Mouse (Mus musculus) liver, embryonic 11.5 days (tissue): ENCODE measurements around the gene Gpsm3. TPM values are rescaled to one million over a fixed set of nuclear protein-coding genes. Genes with fewer than 3 reads are reported as not detected.

Source experiments
- ATAC-seq: fragments of 200-750 bp; cut with Nextera tagmentation; replicated peaks from 2 replicates; pipeline ENCODE4 v1.8.0; 2017; ENCODE audit warnings: moderate number of reproducible peaks, mild to moderate bottlenecking, moderate TSS enrichment, moderate library complexity; ENCODE audit not compliant: low FRiP score
- DNase-seq: peaks from one replicate; pipeline ENCODE4 v3.0.0-alpha.2; 2017; ENCODE audit warnings: low spot score
- H3K27ac ChIP-seq: fragments of 300-500 bp; sonication (generic); 2 replicates; pipeline ENCODE4 v1.5.1; 2014; ENCODE audit warnings: mild to moderate bottlenecking, low read depth, low read length, control low read depth
- H3K27me3 ChIP-seq: fragments of 300-500 bp; sonication (generic); replicated peaks from 2 replicates; pipeline ENCODE4 v1.6.1; 2014; ENCODE audit warnings: low read length, mixed read lengths; ENCODE audit not compliant: control insufficient read depth, insufficient read depth
- H3K36me3 ChIP-seq: fragments of 300-500 bp; sonication (generic); 2 replicates; pipeline ENCODE4 v1.6.1; 2014; ENCODE audit warnings: mild to moderate bottlenecking, low read length, moderate library complexity, mixed read lengths; ENCODE audit not compliant: control insufficient read depth, insufficient read depth
- H3K4me1 ChIP-seq: fragments of 300-500 bp; sonication (generic); replicated peaks from 2 replicates; pipeline ENCODE4 v1.6.1; 2014; ENCODE audit warnings: low read length, mixed read lengths; ENCODE audit not compliant: control insufficient read depth, insufficient read depth
- H3K4me2 ChIP-seq: fragments of 300-500 bp; sonication (generic); 2 replicates; pipeline ENCODE4 v1.6.1; 2014; ENCODE audit warnings: mild to moderate bottlenecking, control low read depth, moderate library complexity
- H3K4me3 ChIP-seq: fragments of 300-500 bp; sonication (generic); 2 replicates; pipeline ENCODE4 v1.5.1; 2014; ENCODE audit warnings: low read depth, low read length, control low read depth
- H3K9ac ChIP-seq: fragments of 300-500 bp; sonication (generic); 2 replicates; pipeline ENCODE4 v1.6.1; 2014; ENCODE audit warnings: low read depth, low read length, control low read depth
- H3K9me3 ChIP-seq: fragments of 300-500 bp; sonication (generic); 2 replicates; pipeline ENCODE4 v1.6.1; 2016; ENCODE audit warnings: low read length, inconsistent platforms, mixed read lengths; ENCODE audit not compliant: control insufficient read depth
- WGBS: fragments of 180-500 bp; shearing (Covaris S2); extraction: QIAGEN DNeasy Blood & Tissue Kit; methylation state at CpG from one replicate; pipeline ENCODE4 v1.1.7; 2014; 5-methylcytosine and 5-hydroxymethylcytosine counted together
- polyA plus RNA-seq: library from polyadenylated mRNA; unstranded; fragments of >200 nt; fragmentation: Nextera tagmentation; extraction: Ambion mirVana; gene quantifications from 2 replicates; pipeline ENCODE4 v1.2.1, GENCODE M21; 2014

The Gpsm3 gene
- polyA plus RNA-seq, 1 experiment from 2014 or later, result 19.8 TPM

DNA sequence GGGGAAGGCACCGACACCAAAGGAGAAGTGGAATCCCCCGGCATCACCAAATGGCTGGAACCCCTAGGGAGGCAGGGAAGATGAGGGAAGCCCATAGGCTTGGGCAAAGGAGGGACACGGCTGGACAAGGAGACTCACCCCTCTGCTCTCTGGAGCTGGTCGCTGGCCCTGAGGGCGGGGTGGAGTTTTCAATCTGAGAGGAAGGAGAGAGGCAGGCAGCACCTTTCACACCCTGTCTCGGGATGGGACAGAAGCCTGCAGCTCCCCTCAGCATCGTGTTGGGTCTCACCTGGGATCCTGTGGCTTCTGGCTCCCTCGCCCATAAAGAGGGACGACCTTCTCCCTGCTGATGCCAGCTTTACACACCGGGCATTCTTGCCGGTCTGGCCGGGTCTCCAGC lies 12.2 kb downstream of the Gpsm3 start:
- H3K4me1 ChIP-seq, result peaks cover 29% of the 10 kb centered on the region
- H3K9me3 ChIP-seq, result no peaks in the 10 kb centered on the region
- no peak overlapping the region for H3K27ac ChIP-seq
- peak overlapping the region; percentile 84 for H3K4me3 ChIP-seq
- DNase-seq (no peak), ATAC-seq (no peak)
- H3K36me3 ChIP-seq, result peaks cover 11% of the 10 kb centered on the region
- WGBS, result 87% methylated on average over 12 of the region's 12 CpGs
- H3K27me3 ChIP-seq, result no peaks in the 10 kb centered on the region
- peak overlapping the region; percentile 90; the same call in 1 of the 2 replicates for H3K9ac ChIP-seq
- H3K4me2 ChIP-seq, result peak overlapping the region; percentile 72; the same call in 1 of the 2 replicates

DNA sequence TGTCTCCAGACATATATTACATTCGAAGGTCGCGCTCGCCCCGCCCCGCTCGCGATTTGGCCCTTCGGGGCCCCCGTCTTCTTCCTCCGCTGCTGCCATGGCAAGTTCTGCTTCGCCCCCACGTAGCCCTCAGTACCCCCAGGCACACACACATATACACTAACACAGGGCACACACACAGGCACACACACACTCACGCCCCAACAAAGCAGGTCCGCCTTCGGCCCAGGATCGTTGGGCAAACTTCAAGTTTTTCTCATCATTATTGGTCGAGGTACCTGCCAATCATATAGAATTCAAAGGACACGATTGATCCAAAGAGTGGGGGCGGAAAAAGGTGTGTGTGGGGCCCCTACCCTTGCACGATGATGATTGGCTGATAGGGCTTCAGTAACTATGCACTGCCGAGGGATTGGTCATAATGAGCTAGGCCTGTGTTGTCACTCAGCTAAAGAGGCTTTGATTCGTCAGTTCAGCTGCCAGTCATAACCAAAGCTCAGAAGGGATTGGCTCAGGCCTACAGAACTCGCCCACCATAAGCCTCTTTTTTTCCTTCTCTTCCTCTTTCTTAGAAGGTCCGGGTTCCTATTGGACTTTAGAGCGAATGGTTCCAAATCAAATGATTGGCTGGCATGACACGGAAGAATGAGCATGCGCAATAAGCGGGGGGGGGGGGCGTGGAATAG lies 13.9 kb downstream of the Gpsm3 start, which contains the start of gene Rnf5:
Gene Rnf5 (minus strand): TSS at position 316 of the 686 bp plus-strand sequence.
- Histone ChIP-seq H3K4me2 (peak within 1 kb of the TSS; percentile 95), H3K27me3 (no peaks in the 10 kb centered on the region), H3K9me3 (no peaks in the 10 kb centered on the region), H3K4me1 (peaks cover 28% of the 10 kb centered on the region), H3K36me3 (peaks cover 11% of the 10 kb centered on the region), H3K4me3 (peak within 1 kb of the TSS; percentile 98), H3K9ac (peak within 1 kb of the TSS; percentile 90), H3K27ac (peak within 1 kb of the TSS; percentile 95)
- DNase-seq (peak; percentile 85), ATAC-seq (peak; percentile 92)
- under 1% methylated on average over 30 of the region's 30 CpGs for WGBS

GRCm38 (mm10) chr17:34604061-34604508 lies 14.5 kb downstream of the Gpsm3 start, which contains the start of gene Agpat1:
TSS of gene Agpat1 (plus strand) at chr17:34604262.
- DNase-seq (peak; percentile 99), ATAC-seq (peak; percentile 84)
- WGBS, result under 1% methylated on average over 35 of the region's 35 CpGs
- Histone ChIP-seq H3K9ac (peak within 1 kb of the TSS; percentile 90), H3K9me3 (no peaks in the 10 kb centered on the region), H3K4me3 (peak within 1 kb of the TSS; percentile 98), H3K27me3 (no peaks in the 10 kb centered on the region), H3K4me2 (peak within 1 kb of the TSS; percentile 95), H3K27ac (peak within 1 kb of the TSS; percentile 95), H3K36me3 (peaks cover 11% of the 10 kb centered on the region), H3K4me1 (peaks cover 27% of the 10 kb centered on the region)

DNA sequence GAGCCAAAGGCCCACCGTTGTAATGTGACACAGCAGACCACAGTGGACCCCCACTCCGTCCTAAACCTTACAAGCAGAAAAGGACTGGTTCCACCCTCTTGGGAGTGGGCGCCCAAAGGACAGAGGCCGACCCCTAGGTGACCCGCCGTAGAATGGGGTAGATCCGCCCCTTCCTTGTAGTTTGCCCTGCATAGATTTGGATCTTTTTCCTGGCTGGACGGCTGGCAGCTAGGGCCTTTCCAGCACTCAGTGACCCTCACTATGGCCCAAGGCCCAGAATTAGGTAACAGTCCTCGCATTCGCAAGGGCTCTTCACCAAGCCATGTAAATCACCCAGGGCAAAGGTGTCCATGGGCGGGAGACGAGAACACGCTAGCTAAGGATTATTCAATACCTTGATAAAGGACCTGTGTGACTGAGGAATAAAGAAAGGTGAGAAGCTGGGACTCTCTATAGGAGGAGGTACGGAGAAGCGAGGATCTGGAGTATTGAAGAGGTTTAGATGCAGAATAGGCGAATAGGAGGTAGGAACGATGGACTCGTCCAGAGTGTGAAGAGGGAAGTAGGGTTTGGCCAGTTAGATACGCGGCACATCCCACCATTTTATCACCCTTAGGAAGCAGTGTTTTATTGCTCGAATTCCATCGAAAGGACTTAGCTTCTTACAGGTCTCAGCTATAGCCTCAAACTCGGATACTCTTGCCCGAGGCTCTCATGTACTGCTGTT lies 15.1 kb downstream of the Gpsm3 start:
- no peak for ATAC-seq
- no peak for DNase-seq
- Histone ChIP-seq H3K27ac (peak overlapping the region; percentile 95), H3K4me3 (peak overlapping the region; percentile 98), H3K9ac (peak overlapping the region; percentile 87), H3K4me2 (peak overlapping the region; percentile 95), H3K4me1 (peaks cover 25% of the 10 kb centered on the region), H3K36me3 (peaks cover 11% of the 10 kb centered on the region), H3K27me3 (no peaks in the 10 kb centered on the region), H3K9me3 (no peaks in the 10 kb centered on the region)
- WGBS, result 15% methylated on average over 24 of the region's 24 CpGs

DNA sequence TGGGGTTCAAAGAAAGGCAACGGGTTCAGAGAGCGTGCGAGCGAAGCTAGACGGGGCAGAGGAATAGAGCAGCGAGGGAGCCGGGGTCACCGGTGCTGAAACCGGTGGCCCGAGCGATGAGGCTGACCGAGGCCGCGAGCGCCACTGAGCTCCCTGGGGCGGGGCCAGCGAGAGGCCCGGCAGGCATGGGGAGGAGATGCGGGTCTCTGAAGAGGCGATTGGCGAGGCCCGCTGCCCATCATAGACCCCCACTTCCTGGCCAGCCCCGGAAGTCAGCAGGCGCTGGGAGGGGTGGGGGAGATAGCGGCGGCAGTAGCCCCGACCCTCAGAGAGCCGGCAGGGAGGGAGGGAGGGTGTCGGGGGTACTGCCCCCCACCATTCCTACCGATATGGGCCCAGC lies 16.0 kb downstream of the Gpsm3 start:
- peak overlapping the region; percentile 98 for H3K4me3 ChIP-seq
- DNase-seq, result peak; percentile 94
- H3K4me2 ChIP-seq, result peak overlapping the region; percentile 95
- H3K27ac ChIP-seq, result peak overlapping the region; percentile 95
- peak overlapping the region; percentile 87 for H3K9ac ChIP-seq
- H3K36me3 ChIP-seq, result peaks cover 10% of the 10 kb centered on the region; the same call in 1 of the 2 replicates
- H3K4me1 ChIP-seq, result peaks cover 25% of the 10 kb centered on the region
- 1% methylated on average over 30 of the region's 30 CpGs for WGBS
- no peaks in the 10 kb centered on the region for H3K9me3 ChIP-seq
- peak; percentile 61 for ATAC-seq
- no peaks in the 10 kb centered on the region for H3K27me3 ChIP-seq

GRCm38 (mm10) chr17:34606186-34607039 lies 16.8 kb downstream of the Gpsm3 start:
- H3K4me1 ChIP-seq, result peaks cover 25% of the 10 kb centered on the region
- DNase-seq (no peak), ATAC-seq (no peak)
- H3K9ac ChIP-seq, result peak overlapping the region; percentile 87
- peak overlapping the region; percentile 95 for H3K4me2 ChIP-seq
- WGBS, result 16% methylated on average over 32 of the region's 32 CpGs
- H3K27ac ChIP-seq, result peak overlapping the region; percentile 70
- peaks cover 16% of the 10 kb centered on the region for H3K36me3 ChIP-seq
- peak overlapping the region; percentile 98 for H3K4me3 ChIP-seq
- H3K27me3 ChIP-seq, result no peaks in the 10 kb centered on the region
- H3K9me3 ChIP-seq, result no peaks in the 10 kb centered on the region

DNA sequence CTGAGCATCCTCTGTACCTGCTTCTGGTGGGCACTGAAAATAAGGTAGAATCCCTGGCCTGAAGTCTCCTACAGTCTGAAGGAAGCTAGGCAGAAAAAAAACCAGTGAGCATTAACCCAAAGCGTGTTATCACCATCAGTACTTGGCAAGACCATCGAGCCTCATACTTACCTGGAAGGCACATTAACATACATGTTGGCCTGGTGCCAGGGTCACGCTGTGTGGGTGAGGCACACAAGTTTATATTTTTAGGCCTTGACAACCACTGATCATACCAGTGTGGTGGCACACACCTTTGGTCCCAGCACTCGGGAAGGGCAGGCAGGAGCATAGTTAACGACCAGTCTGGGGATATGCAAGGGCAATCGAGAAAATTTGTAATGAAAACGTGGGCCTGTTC lies 18.4 kb downstream of the Gpsm3 start:
- Histone ChIP-seq H3K4me1 (peaks cover 23% of the 10 kb centered on the region), H3K9ac (no peak overlapping the region), H3K4me3 (no peak overlapping the region), H3K36me3 (peaks cover 20% of the 10 kb centered on the region), H3K9me3 (no peaks in the 10 kb centered on the region), H3K27me3 (no peaks in the 10 kb centered on the region), H3K27ac (no peak overlapping the region), H3K4me2 (0 out of 2 replicates have a peak overlapping the region, but pooled peaks have one; percentile 20)
- 87% methylated on average over 7 of the region's 7 CpGs for WGBS
- ATAC-seq, result no peak
- no peak for DNase-seq

DNA sequence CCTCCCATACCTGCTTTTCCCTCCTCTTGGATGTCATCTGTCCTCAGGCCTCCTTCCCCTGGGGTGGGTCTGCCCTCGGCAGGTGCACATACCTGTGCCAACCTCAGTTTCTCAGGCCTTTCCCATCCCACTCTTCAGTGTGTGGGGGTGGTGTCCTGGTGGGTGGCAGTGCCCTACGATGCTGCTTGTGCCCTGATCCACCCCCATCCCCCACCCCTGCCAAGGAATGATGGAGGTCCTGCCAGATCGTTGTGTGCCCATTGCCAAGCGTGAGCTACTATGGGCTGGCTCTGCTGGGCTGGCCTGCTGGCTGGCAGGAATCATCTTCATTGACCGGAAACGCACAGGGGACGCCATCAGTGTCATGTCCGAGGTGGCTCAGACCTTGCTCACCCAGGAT lies 21.4 kb downstream of the Gpsm3 start:
- no peak overlapping the region for H3K4me2 ChIP-seq
- no peak overlapping the region for H3K27ac ChIP-seq
- no peak overlapping the region for H3K4me3 ChIP-seq
- H3K9ac ChIP-seq, result no peak overlapping the region
- peaks cover 26% of the 10 kb centered on the region for H3K36me3 ChIP-seq
- no peaks in the 10 kb centered on the region for H3K9me3 ChIP-seq
- peaks cover 24% of the 10 kb centered on the region for H3K4me1 ChIP-seq
- H3K27me3 ChIP-seq, result no peaks in the 10 kb centered on the region
- DNase-seq, result no peak
- 94% methylated on average over 8 of the region's 8 CpGs for WGBS
- no peak for ATAC-seq
